Mouse (Mus musculus) hindbrain, embryonic 11.5 days (tissue): ENCODE measurements at regions not wholly inside any gene's neighbourhood (a gene's known extent, or its start where the extent isn't known, plus 50 kb on each side); places are given as distances from the start of the nearest gene placed in this dataset.

ENCODE experiments used
- ATAC-seq: fragments of 200-750 bp; cut with Nextera tagmentation; 2 replicates; pipeline ENCODE4 v1.8.0; 2017; ENCODE audit warnings: mild to moderate bottlenecking, moderate TSS enrichment, moderate library complexity; ENCODE audit not compliant: low FRiP score
- DNase-seq: peaks from one replicate; pipeline ENCODE4 v3.0.0-alpha.2; 2015; ENCODE audit warnings: low spot score
- H3K27ac ChIP-seq: fragments of 300-500 bp; sonication (generic); 2 replicates; pipeline ENCODE4 v1.5.1; 2014; ENCODE audit warnings: mild to moderate bottlenecking, low read depth, low read length
- H3K27me3 ChIP-seq: fragments of 300-500 bp; sonication (generic); 2 replicates; pipeline ENCODE4 v1.6.1; 2014; ENCODE audit warnings: mild to moderate bottlenecking, low read length, moderate library complexity, mixed read lengths; ENCODE audit not compliant: control insufficient read depth, insufficient read depth
- H3K36me3 ChIP-seq: fragments of 300-500 bp; sonication (generic); 2 replicates; pipeline ENCODE4 v1.6.1; 2014; ENCODE audit warnings: mild to moderate bottlenecking, low read length, moderate library complexity, mixed read lengths; ENCODE audit not compliant: control insufficient read depth, insufficient read depth
- H3K4me1 ChIP-seq: fragments of 300-500 bp; sonication (generic); replicated peaks from 2 replicates; pipeline ENCODE4 v1.6.1; 2014; ENCODE audit warnings: low read length, mixed read lengths; ENCODE audit not compliant: control insufficient read depth, insufficient read depth
- H3K4me2 ChIP-seq: fragments of 300-500 bp; sonication (generic); replicated peaks from 2 replicates; pipeline ENCODE4 v1.6.1; 2014; ENCODE audit warnings: mild to moderate bottlenecking, low read depth, low read length
- H3K4me3 ChIP-seq: fragments of 300-500 bp; sonication (generic); 2 replicates; pipeline ENCODE4 v1.5.1; 2014; ENCODE audit warnings: low read depth, low read length
- H3K9ac ChIP-seq: fragments of 300-500 bp; sonication (generic); 2 replicates; pipeline ENCODE4 v1.6.1; 2014; ENCODE audit warnings: low read depth, low read length
- H3K9me3 ChIP-seq: fragments of 300-500 bp; sonication (generic); 2 replicates; pipeline ENCODE4 v1.6.1; 2016; ENCODE audit warnings: low read length; ENCODE audit not compliant: control insufficient read depth
- WGBS: fragments of 180-500 bp; shearing (Covaris S2); extraction: QIAGEN DNeasy Blood & Tissue Kit; methylation state at CpG from one replicate; pipeline ENCODE4 v1.1.7; 2014; 5-methylcytosine and 5-hydroxymethylcytosine counted together

DNA sequence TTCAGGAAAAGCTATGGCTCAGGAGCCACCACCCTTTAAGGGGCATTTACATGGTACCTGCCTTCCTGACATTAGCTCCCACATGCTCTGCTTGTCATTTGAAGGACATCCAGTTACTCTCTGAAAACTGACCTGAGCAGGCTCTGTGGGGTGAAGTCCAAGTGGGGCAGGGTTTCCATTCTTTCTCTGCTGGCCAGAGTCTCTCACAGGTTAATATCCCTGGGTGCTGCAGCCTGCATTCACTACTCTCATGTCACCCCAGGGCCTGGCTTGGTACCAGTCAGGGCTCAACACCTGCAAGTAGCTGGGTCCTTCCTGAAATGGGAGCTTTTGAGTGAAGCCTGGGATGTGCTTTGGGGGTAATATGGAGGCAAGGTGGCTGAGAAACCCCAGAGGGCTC, 188.8 kb upstream of the Ncam1 start:
- Histone ChIP-seq H3K4me3 (no peak overlapping the region), H3K36me3 (no peaks in the 10 kb centered on the region), H3K9ac (no peak overlapping the region), H3K27me3 (no peaks in the 10 kb centered on the region), H3K4me1 (no peaks in the 10 kb centered on the region), H3K4me2 (no peak overlapping the region), H3K27ac (no peak overlapping the region), H3K9me3 (no peaks in the 10 kb centered on the region)
- no peak for ATAC-seq
- no peak for DNase-seq

DNA sequence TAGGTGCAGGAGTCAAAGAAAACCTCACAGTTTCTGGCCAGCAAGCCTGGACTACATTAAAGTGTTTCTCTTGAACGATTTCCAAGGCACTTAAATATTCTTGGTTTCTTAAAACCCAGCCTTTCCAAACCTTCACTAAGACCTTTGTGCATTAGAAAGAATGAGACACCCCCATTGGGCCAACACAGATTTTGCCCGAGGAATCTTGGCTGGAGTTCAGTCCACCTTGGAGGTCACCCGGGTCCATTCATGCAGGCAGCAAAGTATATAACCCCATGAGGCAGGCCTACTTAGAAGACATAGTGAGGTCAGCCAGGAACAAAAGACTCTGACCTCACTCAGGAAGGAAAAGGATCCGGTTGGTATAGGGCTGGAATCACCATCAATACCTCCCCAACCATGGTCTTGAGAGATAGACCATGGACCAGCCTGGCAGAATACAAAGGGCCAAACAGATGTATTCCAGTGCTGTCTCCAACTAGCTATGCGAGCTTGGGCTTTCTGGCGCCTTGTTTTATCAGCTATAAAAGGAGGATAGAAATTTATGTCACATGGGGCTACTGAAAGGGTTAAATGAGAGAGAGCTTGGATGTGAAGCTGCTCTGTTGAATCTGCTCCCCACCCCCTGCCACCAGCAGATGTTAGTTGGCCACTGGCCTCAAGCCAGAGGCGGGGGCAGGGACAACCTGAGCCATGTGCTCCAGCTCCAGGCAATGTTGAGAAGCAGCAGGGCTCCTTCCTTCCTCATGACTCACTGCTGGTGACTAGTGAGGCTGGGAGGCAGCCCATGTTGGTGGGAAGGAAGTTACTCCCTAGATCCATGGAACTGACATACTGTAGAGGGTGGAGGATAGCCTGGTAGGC, 181.9 kb upstream of the Ncam1 start:
- H3K9me3 ChIP-seq = no peaks in the 10 kb centered on the region
- DNase-seq (peak; percentile 25), ATAC-seq (no peak)
- no peak overlapping the region for H3K9ac ChIP-seq
- no peaks in the 10 kb centered on the region for H3K36me3 ChIP-seq
- no peaks in the 10 kb centered on the region for H3K4me1 ChIP-seq
- H3K27ac ChIP-seq = no peak overlapping the region
- H3K4me3 ChIP-seq = no peak overlapping the region
- H3K4me2 ChIP-seq = no peak overlapping the region
- 60% methylated on average over 7 of the region's 7 CpGs for WGBS
- H3K27me3 ChIP-seq = no peaks in the 10 kb centered on the region

- Histone ChIP-seq H3K9ac (no peak overlapping the region), H3K27ac (no peak overlapping the region)
- WGBS = 67% methylated on average over 11 of the region's 11 CpGs
Measured at GRCm38 (mm10) chr9:49975938-49976671, 177.4 kb upstream of the Ncam1 start.

GRCm38 (mm10) chr9:49973974-49974495, 175.3 kb upstream of the Ncam1 start:
- no peaks in the 10 kb centered on the region for H3K9me3 ChIP-seq
- H3K27ac ChIP-seq = no peak overlapping the region
- ATAC-seq (no peak), DNase-seq (no peak)
- no peak overlapping the region for H3K9ac ChIP-seq
- no peaks in the 10 kb centered on the region for H3K36me3 ChIP-seq
- WGBS = 88% methylated on average over 5 of the region's 5 CpGs
- no peaks in the 10 kb centered on the region for H3K4me1 ChIP-seq
- no peaks in the 10 kb centered on the region for H3K27me3 ChIP-seq
- H3K4me3 ChIP-seq = no peak overlapping the region
- H3K4me2 ChIP-seq = no peak overlapping the region

More at GRCm38 (mm10) chr9:49975938-49976671, 177.4 kb upstream of the Ncam1 start:
- Histone ChIP-seq H3K4me1 (no peaks in the 10 kb centered on the region), H3K4me3 (no peak overlapping the region), H3K36me3 (no peaks in the 10 kb centered on the region), H3K4me2 (no peak overlapping the region), H3K27me3 (no peaks in the 10 kb centered on the region), H3K9me3 (no peaks in the 10 kb centered on the region)
- ATAC-seq (no peak), DNase-seq (no peak)

- 76% methylated on average over 6 of the region's 6 CpGs for WGBS
- Histone ChIP-seq H3K9me3 (no peaks in the 10 kb centered on the region), H3K36me3 (no peaks in the 10 kb centered on the region), H3K27ac (no peak overlapping the region), H3K4me2 (no peak overlapping the region), H3K4me3 (no peak overlapping the region), H3K9ac (no peak overlapping the region), H3K27me3 (no peaks in the 10 kb centered on the region), H3K4me1 (no peaks in the 10 kb centered on the region)
- no peak for DNase-seq
- no peak for ATAC-seq
Measured at GRCm38 (mm10) chr9:49969429-49969828, 170.7 kb upstream of the Ncam1 start.

- no peak overlapping the region for H3K4me2 ChIP-seq
- H3K27ac ChIP-seq = no peak overlapping the region
- no peaks in the 10 kb centered on the region for H3K27me3 ChIP-seq
- DNase-seq (no peak), ATAC-seq (no peak)
- no peaks in the 10 kb centered on the region for H3K9me3 ChIP-seq
- no peak overlapping the region for H3K4me3 ChIP-seq
- peaks cover 16% of the 10 kb centered on the region for H3K4me1 ChIP-seq
- no peak overlapping the region for H3K9ac ChIP-seq
- H3K36me3 ChIP-seq = no peaks in the 10 kb centered on the region
- 82% methylated on average over 4 of the region's 4 CpGs for WGBS
Measured at GRCm38 (mm10) chr9:49964666-49965065, 165.9 kb upstream of the Ncam1 start.

DNA sequence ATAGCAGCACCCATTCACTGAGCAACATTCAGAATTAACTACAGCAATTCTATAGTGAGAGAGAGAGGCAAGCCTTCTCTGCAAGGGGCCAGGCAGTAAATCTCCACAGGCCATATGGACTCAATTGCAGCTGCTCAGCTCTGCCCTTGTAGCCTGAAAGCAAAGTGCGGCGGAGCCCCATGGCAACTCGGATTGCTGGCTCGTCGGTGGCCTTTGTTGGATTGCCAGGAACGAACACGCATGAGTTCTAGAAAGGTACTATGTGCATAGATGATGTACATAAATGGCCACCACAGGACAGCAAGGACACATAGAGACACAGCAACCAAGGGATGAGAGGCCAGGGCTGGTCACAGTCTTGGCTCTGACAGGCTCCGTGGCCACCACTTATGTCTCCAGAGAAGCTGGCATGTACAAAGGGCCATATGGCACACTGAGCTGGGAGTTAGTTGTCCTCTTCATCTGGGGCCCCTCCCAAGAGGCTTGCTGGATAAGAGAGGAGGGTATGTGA, 163.9 kb upstream of the Ncam1 start:
- 24% methylated on average over 8 of the region's 8 CpGs for WGBS
- Histone ChIP-seq H3K4me2 (no peak overlapping the region; the same call in 1 of the 2 replicates), H3K9me3 (no peaks in the 10 kb centered on the region), H3K9ac (0 out of 2 replicates have a peak overlapping the region, but pooled peaks have one; percentile 19), H3K4me3 (no peak overlapping the region), H3K4me1 (peaks cover 16% of the 10 kb centered on the region), H3K36me3 (no peaks in the 10 kb centered on the region), H3K27ac (peak overlapping the region; percentile 67), H3K27me3 (no peaks in the 10 kb centered on the region)
- ATAC-seq (peak; percentile 73; the same call in 1 of the 2 replicates), DNase-seq (peak; percentile 53)

GRCm38 (mm10) chr9:49961965-49962364, 163.2 kb upstream of the Ncam1 start:
- peaks cover 16% of the 10 kb centered on the region for H3K4me1 ChIP-seq
- no peak overlapping the region for H3K9ac ChIP-seq
- peak; percentile 60 for ATAC-seq
- no peaks in the 10 kb centered on the region for H3K9me3 ChIP-seq
- no peaks in the 10 kb centered on the region for H3K27me3 ChIP-seq
- WGBS = 11% methylated on average over 3 of the region's 3 CpGs
- H3K36me3 ChIP-seq = no peaks in the 10 kb centered on the region
- peak overlapping the region; percentile 67 for H3K27ac ChIP-seq
- DNase-seq = peak; percentile 81
- H3K4me3 ChIP-seq = no peak overlapping the region
- H3K4me2 ChIP-seq = no peak overlapping the region; the same call in 1 of the 2 replicates
